Mouse (Mus musculus) MEL-GATA-1-ER (cell line): ENCODE results near the gene Cct8l1.

ENCODE experiments used
- DNase-seq: peaks from one replicate; pipeline ENCODE4 v3.0.0-alpha.2; 2012; ENCODE audit warnings: low read depth; ENCODE audit errors: extremely low read depth

Cct8l1 gene

GRCm38 (mm10) chr5:25529529-25530421, 13.9 kb downstream of the Cct8l1 start:
- DNase-seq, result peak; percentile 99

- DNase-seq, result peak; percentile 63
These were observed 14.8 kb downstream of the Cct8l1 start for GRCm38 (mm10) chr5:25530629-25531028.

- DNase-seq, result peak; percentile 90
These were observed 16.6 kb downstream of the Cct8l1 start for GRCm38 (mm10) chr5:25532256-25533147.

GRCm38 (mm10) chr5:25533298-25533697, 17.4 kb downstream of the Cct8l1 start:
- no peak for DNase-seq

- no peak for DNase-seq
These were observed 19.7 kb downstream of the Cct8l1 start for GRCm38 (mm10) chr5:25535566-25535965.

DNA sequence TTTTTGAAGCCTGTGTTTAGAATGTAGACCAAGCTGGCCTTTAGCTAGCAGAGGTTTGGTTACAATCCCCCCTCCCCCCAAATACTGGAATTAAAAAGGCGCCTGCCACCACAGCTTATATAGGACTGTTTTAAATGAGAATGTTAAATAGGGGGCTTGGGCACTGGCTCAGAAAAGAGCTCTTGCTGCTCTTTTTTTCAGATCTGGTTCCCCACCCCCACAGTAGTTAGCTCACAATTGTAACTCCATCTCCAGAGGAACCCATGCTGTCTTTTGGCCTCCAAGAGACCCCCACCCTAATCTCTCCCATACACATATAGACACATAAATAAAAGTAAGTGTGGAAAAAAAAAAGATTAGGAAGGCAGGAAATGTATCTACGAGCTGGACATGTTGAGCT, 20.6 kb downstream of the Cct8l1 start:
- DNase-seq, result no peak

GRCm38 (mm10) chr5:25536921-25537409, 21.1 kb downstream of the Cct8l1 start:
- DNase-seq, result no peak

DNA sequence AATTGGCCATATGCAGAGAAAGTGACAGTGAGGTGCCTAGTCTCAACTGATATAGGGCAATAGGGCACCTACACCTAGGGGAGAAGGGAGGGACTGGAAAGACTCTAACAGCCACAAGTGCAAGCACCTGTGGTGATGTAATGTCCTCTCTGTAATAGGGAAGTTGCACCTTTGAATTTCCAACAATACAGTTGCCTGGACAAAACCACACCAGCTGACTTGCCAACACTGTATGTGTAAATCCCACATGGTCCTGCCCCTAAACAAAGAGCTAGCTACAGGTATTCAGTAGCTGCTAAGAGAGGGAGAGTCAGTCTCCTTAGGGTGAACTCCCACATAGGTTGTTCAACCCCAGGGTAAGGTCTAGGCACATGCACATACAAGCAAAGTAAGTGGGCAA, 24.5 kb downstream of the Cct8l1 start:
- no peak for DNase-seq

GRCm38 (mm10) chr5:25540921-25541320, 25.1 kb downstream of the Cct8l1 start:
- no peak for DNase-seq

DNA sequence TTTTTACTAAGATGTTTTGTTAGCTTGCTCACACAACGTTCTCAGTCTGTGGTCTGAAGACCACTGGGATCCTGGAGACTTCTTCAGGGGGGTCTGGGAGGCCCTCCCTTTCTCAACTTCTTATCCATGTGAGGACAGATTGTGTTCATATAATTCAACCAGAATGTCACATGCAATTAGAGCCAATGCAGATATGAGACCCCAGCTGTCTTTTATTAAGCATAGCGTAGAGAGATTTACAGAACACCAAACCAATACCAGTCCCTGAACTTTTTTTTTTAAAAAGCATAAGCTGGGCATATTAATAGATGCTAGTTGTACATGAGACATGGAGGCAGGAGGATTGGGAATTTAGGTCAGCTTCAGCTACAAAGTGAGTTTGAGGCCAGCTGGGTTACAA, 25.8 kb downstream of the Cct8l1 start:
- no peak for DNase-seq

- no peak for DNase-seq
These were observed 28.2 kb downstream of the Cct8l1 start for GRCm38 (mm10) chr5:25544061-25544460.

DNA sequence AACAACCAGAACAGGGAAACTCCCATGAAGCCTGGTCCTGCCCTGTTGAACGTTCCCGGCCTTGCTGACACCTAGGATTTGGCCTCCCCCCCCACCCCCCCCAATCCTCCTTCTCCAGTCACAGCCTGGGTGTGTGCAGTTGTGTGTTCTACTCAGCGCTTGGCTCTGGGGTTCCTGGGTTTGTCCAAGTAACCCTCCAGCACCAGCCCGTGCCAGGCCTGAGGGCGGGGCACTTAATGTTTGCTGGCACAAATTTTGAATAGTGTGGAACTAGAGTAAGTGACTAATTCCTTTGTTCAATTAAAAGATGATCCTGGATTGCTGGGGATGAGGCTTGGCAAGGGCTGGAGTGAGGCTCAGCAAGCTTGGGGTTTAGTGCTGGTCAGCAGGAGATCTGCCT, 28.7 kb downstream of the Cct8l1 start:
- DNase-seq, result no peak

DNA sequence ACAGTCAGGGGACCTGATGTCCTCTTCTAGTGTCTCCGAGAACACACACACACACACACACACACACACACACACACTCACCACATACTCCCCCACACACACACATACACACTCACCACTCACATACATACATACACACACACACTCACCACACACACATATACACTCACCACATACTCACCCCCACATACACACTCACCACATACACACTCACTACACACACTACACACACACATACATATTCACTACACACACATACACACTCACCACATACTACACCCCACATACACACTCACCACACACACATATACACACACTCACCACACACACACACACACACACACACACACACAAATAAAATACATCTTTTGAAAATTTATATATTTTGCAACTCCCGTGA, 31.0 kb downstream of the Cct8l1 start:
- no peak for DNase-seq

GRCm38 (mm10) chr5:25550912-25551311, 35.0 kb downstream of the Cct8l1 start:
- DNase-seq, result no peak

DNA sequence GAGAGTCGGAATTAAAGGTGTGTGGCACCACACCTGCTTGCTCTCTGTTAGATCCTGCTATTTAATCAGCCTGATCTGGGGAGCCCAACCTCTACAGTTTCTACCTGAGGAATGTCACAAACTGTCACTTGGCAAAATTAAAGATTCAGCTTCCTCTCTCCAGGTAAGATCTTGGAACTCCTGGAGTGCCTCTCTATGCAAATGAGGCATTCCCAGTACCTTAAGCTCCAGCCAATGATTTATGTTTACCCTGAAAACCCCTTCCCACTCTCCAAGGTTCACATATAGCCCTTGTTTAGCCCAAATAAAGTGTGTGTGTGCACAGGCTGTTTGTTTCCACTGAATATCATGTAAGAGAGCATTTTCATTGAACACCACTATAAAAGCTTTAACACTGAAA, 38.3 kb downstream of the Cct8l1 start:
- DNase-seq, result no peak

GRCm38 (mm10) chr5:25554689-25555088, 38.8 kb downstream of the Cct8l1 start:
- no peak for DNase-seq

DNA sequence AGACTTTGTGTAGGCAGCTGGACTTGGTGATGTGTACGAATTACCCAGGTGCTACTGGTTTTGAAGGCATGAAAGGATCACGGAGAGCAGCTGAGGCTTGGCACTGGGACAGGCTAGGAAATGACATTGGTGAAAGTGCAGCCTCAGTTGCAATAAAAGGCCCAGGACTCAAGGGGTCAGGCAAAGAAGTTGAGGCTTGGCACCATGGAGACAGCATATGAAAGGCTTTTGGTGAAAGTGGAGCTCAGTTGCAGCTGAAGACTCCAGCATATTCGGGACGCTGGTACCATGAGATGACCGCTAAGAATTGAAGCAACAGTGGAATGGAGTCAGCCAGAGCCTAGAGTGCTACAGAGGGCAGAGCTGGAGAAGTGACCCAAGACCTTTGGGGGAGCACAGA, 39.8 kb downstream of the Cct8l1 start:
- no peak for DNase-seq

- no peak for DNase-seq
These were observed 40.5 kb downstream of the Cct8l1 start for GRCm38 (mm10) chr5:25556363-25556762.
